Mouse (Mus musculus) kidney, embryonic 15.5 days (tissue): Measurements from ENCODE around the gene Prdm15. TPM values are rescaled to one million over a fixed set of nuclear protein-coding genes. Genes with fewer than 3 reads are reported as not detected.

Experiments used
- ATAC-seq: fragments of 200-750 bp; cut with Nextera tagmentation; replicated peaks from 2 replicates; pipeline ENCODE4 v1.8.0; 2017; ENCODE audit warnings: moderate TSS enrichment; ENCODE audit not compliant: low FRiP score
- H3K27ac ChIP-seq: fragments of 300-500 bp; sonication (generic); 2 replicates; pipeline ENCODE4 v1.5.1; 2015; ENCODE audit warnings: mild to moderate bottlenecking, inconsistent platforms
- H3K27me3 ChIP-seq: fragments of 300-500 bp; sonication (generic); 2 replicates; pipeline ENCODE4 v1.6.1; 2015; ENCODE audit warnings: inconsistent platforms
- H3K36me3 ChIP-seq: fragments of 300-500 bp; sonication (generic); 2 replicates; pipeline ENCODE4 v1.6.1; 2015; ENCODE audit warnings: inconsistent platforms
- H3K4me1 ChIP-seq: fragments of 300-500 bp; sonication (generic); 2 replicates; pipeline ENCODE4 v1.6.1; 2015; ENCODE audit warnings: inconsistent platforms
- H3K4me2 ChIP-seq: fragments of 300-500 bp; sonication (generic); 2 replicates; pipeline ENCODE4 v1.6.1; 2015; ENCODE audit warnings: moderate library complexity, mild to moderate bottlenecking, inconsistent platforms
- H3K4me3 ChIP-seq: fragments of 300-500 bp; sonication (generic); replicated peaks from 2 replicates; pipeline ENCODE4 v1.5.1; 2015; ENCODE audit warnings: mild to moderate bottlenecking, inconsistent platforms
- H3K9ac ChIP-seq: fragments of 300-500 bp; sonication (generic); 2 replicates; pipeline ENCODE4 v1.6.1; 2015; ENCODE audit warnings: mild to moderate bottlenecking, inconsistent platforms
- H3K9me3 ChIP-seq: fragments of 300-500 bp; sonication (generic); replicated peaks from 2 replicates; pipeline ENCODE4 v1.6.1; 2016; ENCODE audit warnings: inconsistent platforms
- WGBS: fragments of 180-500 bp; shearing (Covaris S2); methylation state at CpG from one replicate; pipeline ENCODE4 v1.1.7; 2015; ENCODE audit warnings: mixed read lengths; 5-methylcytosine and 5-hydroxymethylcytosine counted together
- polyA plus RNA-seq: library from polyadenylated mRNA; unstranded; fragments of >200 nt; fragmentation: Nextera tagmentation; extraction: Ambion mirVana; gene quantifications from 2 replicates; pipeline ENCODE4 v1.2.1, GENCODE M21; 2015

The Prdm15 gene
- polyA plus RNA-seq, 1 experiment from 2014 or later: 11.6 TPM

DNA sequence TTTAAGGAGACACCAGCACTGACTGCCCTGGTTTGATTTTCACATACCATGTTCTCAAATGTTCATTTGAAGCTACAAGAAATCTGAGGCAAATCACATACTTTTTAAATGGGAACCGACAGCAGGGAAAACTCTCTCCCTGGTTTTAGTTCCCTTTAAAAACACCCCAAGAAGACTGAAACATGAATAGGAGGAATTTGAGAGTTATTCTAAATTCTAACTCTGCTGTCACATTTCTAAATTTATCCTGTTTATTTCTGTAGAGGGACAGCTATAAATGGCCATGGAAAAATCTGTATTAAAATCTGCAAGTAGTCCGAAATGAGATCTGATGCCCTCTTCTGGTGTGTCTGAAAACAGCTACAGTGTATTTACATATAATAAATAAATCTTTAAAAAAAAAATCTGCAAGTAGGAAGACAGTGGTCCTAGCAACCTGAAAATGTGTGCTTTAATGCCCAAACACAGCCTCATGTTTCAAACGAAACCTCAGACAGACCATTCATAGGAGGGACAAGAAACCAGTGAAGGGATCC lies 12.3 kb upstream of the Prdm15 start:
- Histone ChIP-seq H3K4me3 (no peak overlapping the region), H3K36me3 (peaks cover 46% of the 10 kb centered on the region), H3K27ac (no peak overlapping the region), H3K27me3 (no peaks in the 10 kb centered on the region), H3K9me3 (no peaks in the 10 kb centered on the region), H3K9ac (no peak overlapping the region), H3K4me1 (no peaks in the 10 kb centered on the region), H3K4me2 (no peak overlapping the region)
- WGBS: 81% methylated on average over 3 of the region's 3 CpGs
- no peak for ATAC-seq

DNA sequence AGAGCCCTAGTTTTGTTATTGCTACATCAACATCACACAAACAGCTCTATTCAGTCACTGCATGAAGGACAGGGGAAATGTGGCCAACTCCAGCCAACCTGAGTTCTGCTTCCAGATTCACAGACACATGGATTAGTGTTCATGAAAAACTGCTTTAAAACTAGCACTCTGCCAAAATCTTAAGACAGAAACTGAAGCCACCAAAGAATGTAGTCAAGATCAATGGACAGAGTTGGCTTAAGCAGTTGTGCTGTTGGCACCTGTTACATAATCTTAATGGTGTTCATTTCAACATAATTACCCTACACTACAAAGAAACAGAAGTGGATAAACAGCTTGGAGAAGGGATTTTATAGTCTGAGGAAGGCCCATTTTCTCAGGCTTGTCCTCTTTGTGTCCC lies 4.4 kb upstream of the Prdm15 start:
- no peak overlapping the region for H3K4me2 ChIP-seq
- no peak overlapping the region for H3K4me3 ChIP-seq
- no peaks in the 10 kb centered on the region for H3K27me3 ChIP-seq
- ATAC-seq: no peak
- no peaks in the 10 kb centered on the region for H3K9me3 ChIP-seq
- H3K36me3 ChIP-seq: peaks cover 24% of the 10 kb centered on the region
- H3K27ac ChIP-seq: no peak overlapping the region
- H3K4me1 ChIP-seq: peaks cover 7% of the 10 kb centered on the region; the same call in 1 of the 2 replicates
- H3K9ac ChIP-seq: no peak overlapping the region

GRCm38 (mm10) chr16:97851061-97851740 lies 449 bp downstream of the Prdm15 start:
- Histone ChIP-seq H3K9me3 (no peaks in the 10 kb centered on the region), H3K9ac (peak overlapping the region; percentile 100), H3K4me2 (peak overlapping the region; percentile 76), H3K27me3 (no peaks in the 10 kb centered on the region), H3K4me3 (peak overlapping the region; percentile 88), H3K4me1 (peaks cover 22% of the 10 kb centered on the region), H3K36me3 (peaks cover 16% of the 10 kb centered on the region), H3K27ac (peak overlapping the region; percentile 99)
- WGBS: under 1% methylated on average over 76 of the region's 77 CpGs
- ATAC-seq: peak; percentile 94

- H3K36me3 ChIP-seq: peaks cover 19% of the 10 kb centered on the region
- H3K4me3 ChIP-seq: peak overlapping the region; percentile 88
- H3K9me3 ChIP-seq: no peaks in the 10 kb centered on the region
- H3K9ac ChIP-seq: peak overlapping the region; percentile 100
- H3K27me3 ChIP-seq: no peaks in the 10 kb centered on the region
- ATAC-seq: peak; percentile 47
- peaks cover 22% of the 10 kb centered on the region for H3K4me1 ChIP-seq
- H3K27ac ChIP-seq: peak overlapping the region; percentile 99
- under 1% methylated on average over 11 of the region's 11 CpGs for WGBS
- peak overlapping the region; percentile 76 for H3K4me2 ChIP-seq
These were observed 986 bp downstream of the Prdm15 start for GRCm38 (mm10) chr16:97850667-97851060.

- Histone ChIP-seq H3K4me3 (no peak overlapping the region), H3K36me3 (peaks cover 22% of the 10 kb centered on the region), H3K27me3 (no peaks in the 10 kb centered on the region), H3K9ac (no peak overlapping the region), H3K9me3 (no peaks in the 10 kb centered on the region), H3K4me1 (peaks cover 22% of the 10 kb centered on the region), H3K27ac (no peak overlapping the region), H3K4me2 (no peak overlapping the region)
- no peak for ATAC-seq
- WGBS: 76% methylated on average over 6 of the region's 6 CpGs
These were observed 2.8 kb downstream of the Prdm15 start for GRCm38 (mm10) chr16:97848832-97849231.

DNA sequence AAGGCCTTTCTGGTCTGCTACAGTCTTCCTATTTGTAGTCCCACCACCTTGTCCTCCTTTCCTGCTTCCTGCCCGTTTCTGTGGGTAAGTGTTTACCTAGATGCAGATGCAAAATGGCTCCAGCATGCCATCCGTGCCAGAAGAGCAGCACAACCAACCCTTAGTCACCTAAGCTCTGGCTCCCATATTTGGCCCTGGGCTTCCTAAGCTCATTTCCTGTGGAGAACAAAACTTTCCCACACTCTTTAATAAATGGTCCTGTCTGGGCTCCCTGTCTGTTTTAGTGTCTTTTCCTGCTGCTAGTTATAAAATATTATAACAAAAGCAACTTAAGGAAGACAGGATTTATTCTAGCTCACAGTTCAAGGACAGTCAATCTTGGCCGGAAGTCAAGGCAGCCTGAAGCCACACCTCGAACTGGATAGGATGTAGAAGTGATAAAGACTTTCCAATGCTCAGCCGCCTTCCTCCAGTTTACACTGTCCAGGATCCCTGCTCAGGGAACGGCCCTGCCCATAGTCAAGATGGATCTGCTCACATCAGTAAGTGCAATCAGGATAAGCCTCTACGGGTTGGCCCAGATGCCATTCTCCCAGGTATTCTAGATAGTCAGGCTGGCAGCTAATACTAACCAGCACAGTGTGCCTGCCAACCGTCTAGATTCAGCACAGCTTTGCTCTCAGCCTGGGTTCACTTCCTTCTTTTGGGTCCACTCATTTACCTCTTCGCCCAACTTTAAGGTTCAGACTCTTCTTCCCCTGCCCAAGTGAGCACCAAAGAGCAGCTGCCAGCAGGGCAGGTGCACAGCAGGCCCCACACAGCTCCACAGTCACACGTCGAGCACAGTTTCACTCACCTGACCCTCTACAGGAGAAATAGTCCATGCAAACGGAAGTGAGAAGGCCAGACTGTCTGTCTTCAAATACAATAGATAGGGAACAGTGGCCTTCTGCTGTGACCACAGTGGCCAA lies 6.4 kb downstream of the Prdm15 start:
- no peak for ATAC-seq
- peaks cover 32% of the 10 kb centered on the region for H3K36me3 ChIP-seq
- H3K27ac ChIP-seq: peak overlapping the region; percentile 1; the same call in 1 of the 2 replicates
- H3K4me1 ChIP-seq: peaks cover 14% of the 10 kb centered on the region
- H3K9me3 ChIP-seq: no peaks in the 10 kb centered on the region
- 79% methylated on average over 12 of the region's 12 CpGs for WGBS
- no peak overlapping the region for H3K4me2 ChIP-seq
- H3K4me3 ChIP-seq: no peak overlapping the region
- no peaks in the 10 kb centered on the region for H3K27me3 ChIP-seq
- no peak overlapping the region for H3K9ac ChIP-seq

GRCm38 (mm10) chr16:97832154-97832553 lies 19.5 kb downstream of the Prdm15 start:
- Histone ChIP-seq H3K4me2 (no peak overlapping the region), H3K36me3 (peaks cover 97% of the 10 kb centered on the region), H3K9me3 (no peaks in the 10 kb centered on the region), H3K9ac (no peak overlapping the region), H3K4me1 (no peaks in the 10 kb centered on the region), H3K4me3 (no peak overlapping the region), H3K27ac (no peak overlapping the region), H3K27me3 (no peaks in the 10 kb centered on the region)
- ATAC-seq: no peak
- 85% methylated on average over 3 of the region's 3 CpGs for WGBS

DNA sequence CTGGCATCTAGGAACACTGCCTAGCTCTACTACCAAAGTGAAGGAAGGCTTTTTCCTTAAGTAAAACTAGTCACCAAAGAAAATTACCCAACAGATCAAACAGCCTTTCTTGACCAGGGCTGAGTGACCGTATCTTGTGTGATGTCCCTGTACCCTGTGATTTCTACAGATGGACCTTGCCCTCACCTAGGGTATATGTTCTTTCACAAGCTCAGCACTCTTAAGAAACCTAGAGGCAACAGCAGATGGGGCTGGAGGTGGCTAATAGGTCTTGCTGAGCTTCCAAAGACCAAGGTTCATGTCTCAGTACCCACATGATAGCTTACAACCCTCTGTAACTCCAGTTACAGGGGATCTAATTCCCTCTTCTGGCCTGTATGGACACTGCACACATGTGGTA lies 23.4 kb downstream of the Prdm15 start:
- no peak overlapping the region for H3K4me2 ChIP-seq
- ATAC-seq: no peak
- H3K4me3 ChIP-seq: no peak overlapping the region
- no peaks in the 10 kb centered on the region for H3K4me1 ChIP-seq
- H3K9me3 ChIP-seq: no peaks in the 10 kb centered on the region
- no peaks in the 10 kb centered on the region for H3K27me3 ChIP-seq
- no peak overlapping the region for H3K27ac ChIP-seq
- WGBS: 96% methylated on average over 1 of the region's 1 CpGs
- no peak overlapping the region for H3K9ac ChIP-seq
- peaks cover 82% of the 10 kb centered on the region for H3K36me3 ChIP-seq

GRCm38 (mm10) chr16:97823311-97824007 lies 28.2 kb downstream of the Prdm15 start:
- ATAC-seq: no peak

GRCm38 (mm10) chr16:97819532-97819931 lies 32.1 kb downstream of the Prdm15 start:
- ATAC-seq: no peak
- Histone ChIP-seq H3K4me2 (no peak overlapping the region), H3K4me1 (no peaks in the 10 kb centered on the region), H3K27me3 (no peaks in the 10 kb centered on the region), H3K9me3 (no peaks in the 10 kb centered on the region), H3K4me3 (no peak overlapping the region), H3K27ac (no peak overlapping the region), H3K9ac (no peak overlapping the region), H3K36me3 (peaks cover 90% of the 10 kb centered on the region)
- 78% methylated on average over 4 of the region's 4 CpGs for WGBS

More at GRCm38 (mm10) chr16:97823311-97824007, 28.2 kb downstream of the Prdm15 start:
- peaks cover 83% of the 10 kb centered on the region for H3K36me3 ChIP-seq
- no peak overlapping the region for H3K27ac ChIP-seq
- no peak overlapping the region for H3K4me2 ChIP-seq
- no peaks in the 10 kb centered on the region for H3K9me3 ChIP-seq
- H3K27me3 ChIP-seq: no peaks in the 10 kb centered on the region
- no peak overlapping the region for H3K4me3 ChIP-seq
- H3K4me1 ChIP-seq: no peaks in the 10 kb centered on the region
- 92% methylated on average over 6 of the region's 6 CpGs for WGBS
- no peak overlapping the region for H3K9ac ChIP-seq

GRCm38 (mm10) chr16:97817414-97817813 lies 34.2 kb downstream of the Prdm15 start:
- Histone ChIP-seq H3K9ac (no peak overlapping the region), H3K9me3 (no peaks in the 10 kb centered on the region), H3K27me3 (no peaks in the 10 kb centered on the region), H3K4me1 (no peaks in the 10 kb centered on the region), H3K36me3 (peaks cover 96% of the 10 kb centered on the region), H3K4me2 (no peak overlapping the region), H3K4me3 (no peak overlapping the region), H3K27ac (no peak overlapping the region)
- no peak for ATAC-seq
- WGBS: 91% methylated on average over 1 of the region's 1 CpGs
